Mouse (Mus musculus) stomach, postnatal 0 days (tissue): Measurements from ENCODE around the gene Sgip1. TPM values are rescaled to one million over a fixed set of nuclear protein-coding genes. Genes with fewer than 3 reads are reported as not detected.

Experiments used
- ATAC-seq: fragments of 200-750 bp; cut with Nextera tagmentation; 2 replicates; pipeline ENCODE4 v1.8.0; 2017; ENCODE audit not compliant: low FRiP score, low TSS enrichment
- DNase-seq: peaks from one replicate; pipeline ENCODE4 v3.0.0-alpha.2; 2016; ENCODE audit warnings: low spot score
- H3K27ac ChIP-seq: fragments of 300-500 bp; sonication (generic); replicated peaks from 2 replicates; pipeline ENCODE4 v1.5.1; 2014; ENCODE audit warnings: mild to moderate bottlenecking, control low read depth
- H3K27me3 ChIP-seq: fragments of 300-500 bp; sonication (generic); 2 replicates; pipeline ENCODE4 v1.6.1; 2014; ENCODE audit warnings: low read length; ENCODE audit not compliant: control insufficient read depth, insufficient read depth
- H3K36me3 ChIP-seq: fragments of 300-500 bp; sonication (generic); 2 replicates; pipeline ENCODE4 v1.6.1; 2014; ENCODE audit warnings: low read length, mixed read lengths; ENCODE audit not compliant: control insufficient read depth, insufficient read depth
- H3K4me1 ChIP-seq: fragments of 300-500 bp; sonication (generic); replicated peaks from 2 replicates; pipeline ENCODE4 v1.6.1; 2014; ENCODE audit warnings: antibody characterized with exemption; ENCODE audit not compliant: control insufficient read depth, insufficient read depth
- H3K4me2 ChIP-seq: fragments of 300-500 bp; sonication (generic); replicated peaks from 2 replicates; pipeline ENCODE4 v1.6.1; 2014; ENCODE audit warnings: low read depth, mild to moderate bottlenecking, control low read depth, moderate library complexity
- H3K4me3 ChIP-seq: fragments of 300-500 bp; sonication (generic); 2 replicates; pipeline ENCODE4 v1.5.1; 2014; ENCODE audit warnings: low read depth, low read length, control low read depth
- H3K9ac ChIP-seq: fragments of 300-500 bp; sonication (generic); 2 replicates; pipeline ENCODE4 v1.6.1; 2014; ENCODE audit warnings: mild to moderate bottlenecking, low read length, control low read depth, mixed read lengths
- H3K9me3 ChIP-seq: fragments of 300-500 bp; sonication (generic); 2 replicates; pipeline ENCODE4 v1.6.1; 2016; ENCODE audit warnings: low read length; ENCODE audit not compliant: control insufficient read depth
- CTCF ChIP-seq: IDR thresholded peaks from 2 replicates; pipeline ENCODE4 v1.5.1; 2016; ENCODE audit warnings: antibody characterized with exemption, low read depth, mild to moderate bottlenecking, moderate library complexity
- EP300 ChIP-seq: optimal IDR thresholded peaks from 2 replicates; pipeline ENCODE3; 2016; ENCODE audit warnings: antibody characterized with exemption
- WGBS: fragments of 180-500 bp; shearing (Covaris S2); extraction: QIAGEN DNeasy Blood & Tissue Kit; methylation state at CpG from one replicate; pipeline ENCODE4 v1.1.7; 2014; 5-methylcytosine and 5-hydroxymethylcytosine counted together
- polyA plus RNA-seq: library from polyadenylated mRNA; unstranded; fragments of >200 nt; fragmentation: Nextera tagmentation; extraction: Ambion mirVana; gene quantifications from 2 replicates; pipeline ENCODE4 v1.2.1, GENCODE M21; 2015

The Sgip1 gene
- polyA plus RNA-seq, 1 experiment from 2014 or later: 2.4 TPM

GRCm38 (mm10) chr4:102771598-102772357 lies 30.7 kb downstream of the Sgip1 start:
- WGBS: 78% methylated on average over 5 of the region's 5 CpGs
- H3K9ac ChIP-seq: no peak overlapping the region
- ATAC-seq: no peak
- H3K9me3 ChIP-seq: no peaks in the 10 kb centered on the region
- H3K36me3 ChIP-seq: no peaks in the 10 kb centered on the region
- no peaks in the 10 kb centered on the region for H3K27me3 ChIP-seq
- no peak overlapping the region for H3K4me2 ChIP-seq
- no peak for DNase-seq
- no peak overlapping the region for H3K4me3 ChIP-seq
- no peak overlapping the region for H3K27ac ChIP-seq
- TF ChIP-seq EP300 (no peak), CTCF (no peak)
- no peaks in the 10 kb centered on the region for H3K4me1 ChIP-seq

GRCm38 (mm10) chr4:102773225-102773624 lies 32.1 kb downstream of the Sgip1 start:
- Histone ChIP-seq H3K4me2 (no peak overlapping the region), H3K9ac (no peak overlapping the region), H3K27ac (no peak overlapping the region), H3K9me3 (no peaks in the 10 kb centered on the region), H3K36me3 (no peaks in the 10 kb centered on the region), H3K4me1 (no peaks in the 10 kb centered on the region), H3K4me3 (no peak overlapping the region), H3K27me3 (no peaks in the 10 kb centered on the region)
- DNase-seq: no peak
- TF ChIP-seq CTCF: no peak
- no peak for TF ChIP-seq EP300
- no peak for ATAC-seq
- WGBS: 94% methylated on average over 3 of the region's 3 CpGs

GRCm38 (mm10) chr4:102773841-102774240 lies 32.7 kb downstream of the Sgip1 start:
- DNase-seq (no peak), ATAC-seq (no peak)
- no peaks in the 10 kb centered on the region for H3K9me3 ChIP-seq
- 94% methylated on average over 1 of the region's 1 CpGs for WGBS
- H3K4me3 ChIP-seq: no peak overlapping the region
- no peaks in the 10 kb centered on the region for H3K4me1 ChIP-seq
- H3K27me3 ChIP-seq: no peaks in the 10 kb centered on the region
- no peak overlapping the region for H3K27ac ChIP-seq
- TF ChIP-seq CTCF (no peak), EP300 (no peak)
- no peak overlapping the region for H3K4me2 ChIP-seq
- H3K9ac ChIP-seq: no peak overlapping the region
- no peaks in the 10 kb centered on the region for H3K36me3 ChIP-seq

GRCm38 (mm10) chr4:102774549-102774948 lies 33.5 kb downstream of the Sgip1 start:
- TF ChIP-seq CTCF: no peak
- no peak for TF ChIP-seq EP300
- Histone ChIP-seq H3K36me3 (no peaks in the 10 kb centered on the region), H3K9ac (no peak overlapping the region), H3K27ac (no peak overlapping the region), H3K27me3 (no peaks in the 10 kb centered on the region), H3K4me3 (no peak overlapping the region), H3K4me1 (no peaks in the 10 kb centered on the region), H3K9me3 (no peaks in the 10 kb centered on the region), H3K4me2 (no peak overlapping the region)
- ATAC-seq: no peak
- 57% methylated on average over 1 of the region's 1 CpGs for WGBS
- no peak for DNase-seq

- no peak for DNase-seq
- Histone ChIP-seq H3K9me3 (no peaks in the 10 kb centered on the region), H3K4me1 (no peaks in the 10 kb centered on the region), H3K27me3 (no peaks in the 10 kb centered on the region), H3K36me3 (no peaks in the 10 kb centered on the region), H3K9ac (no peak overlapping the region), H3K4me3 (no peak overlapping the region), H3K4me2 (no peak overlapping the region), H3K27ac (no peak overlapping the region)
- TF ChIP-seq CTCF: no peak
- no peak for TF ChIP-seq EP300
- WGBS: 83% methylated on average over 2 of the region's 2 CpGs
- ATAC-seq: no peak
Measured at GRCm38 (mm10) chr4:102775596-102776270, 34.6 kb downstream of the Sgip1 start.

GRCm38 (mm10) chr4:102779902-102780301 lies 38.8 kb downstream of the Sgip1 start:
- H3K9ac ChIP-seq: no peak overlapping the region
- TF ChIP-seq EP300: no peak
- TF ChIP-seq CTCF: no peak
- no peak overlapping the region for H3K27ac ChIP-seq
- H3K27me3 ChIP-seq: no peaks in the 10 kb centered on the region
- DNase-seq: no peak
- H3K36me3 ChIP-seq: no peaks in the 10 kb centered on the region
- H3K4me1 ChIP-seq: no peaks in the 10 kb centered on the region
- no peaks in the 10 kb centered on the region for H3K9me3 ChIP-seq
- WGBS: 54% methylated on average over 6 of the region's 6 CpGs
- no peak for ATAC-seq
- H3K4me3 ChIP-seq: no peak overlapping the region
- H3K4me2 ChIP-seq: no peak overlapping the region
